ENCODE assay signal across 17 mouse cellular contexts in the genomic region with DNA sequence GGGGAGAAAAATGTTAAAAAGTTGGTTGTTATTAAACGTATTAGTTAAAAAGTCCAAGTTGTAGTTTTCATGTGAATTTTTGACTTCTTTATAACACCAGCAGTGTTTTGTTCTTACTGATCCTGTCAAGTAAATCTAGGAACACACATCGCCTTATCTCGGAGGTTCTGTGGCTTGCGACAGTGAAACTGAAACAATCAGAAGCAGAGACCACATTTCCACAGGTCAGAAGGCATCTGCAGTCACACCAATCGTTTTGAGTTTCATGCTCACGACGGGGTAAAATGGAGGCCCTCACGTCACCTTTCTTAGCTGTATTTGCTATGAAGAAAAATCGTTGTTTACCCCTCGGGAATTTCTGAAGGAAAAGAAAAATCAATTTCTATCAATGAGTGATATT.
"Had no signal": no experiment of that assay in that cellular context is flagged by ENCODE, and none has a peak within 500 bp of the region (broad histone marks: within the 10 kb centered on the region; RNA-seq: fewer than 3 reads in every experiment).

No protein-coding gene starts in this region.

- ATAC-seq: hindbrain, embryonic 16.5 days; intestine, embryonic 16.5 days; liver, embryonic 12.5 days had no signal

- DNase-seq: gastrocnemius, adult 2 months; gastrocnemius, postnatal 10 days; gastrocnemius, postnatal 25 days; heart, adult 18-20 months; heart, postnatal 10 days; heart, postnatal 4 days; kidney, adult 11 months; kidney, adult 2 months; kidney, adult 9 months; kidney, postnatal 14 days; kidney, postnatal 36 days; layer of hippocampus, adult 9-11 months; layer of hippocampus, postnatal 36 days; left cerebral cortex, postnatal 4 days had no signal
